Mouse (Mus musculus): ENCODE results near the gene Mmp14. TPM values are rescaled to one million over a fixed set of nuclear protein-coding genes. Genes with fewer than 3 reads are reported as not detected.

Mmp14 gene
- 49.4 and 53.7 TPM in 2 replicates for polyA plus RNA-seq (2015; fragmentation: Nextera tagmentation; extraction: Ambion mirVana)

DNA sequence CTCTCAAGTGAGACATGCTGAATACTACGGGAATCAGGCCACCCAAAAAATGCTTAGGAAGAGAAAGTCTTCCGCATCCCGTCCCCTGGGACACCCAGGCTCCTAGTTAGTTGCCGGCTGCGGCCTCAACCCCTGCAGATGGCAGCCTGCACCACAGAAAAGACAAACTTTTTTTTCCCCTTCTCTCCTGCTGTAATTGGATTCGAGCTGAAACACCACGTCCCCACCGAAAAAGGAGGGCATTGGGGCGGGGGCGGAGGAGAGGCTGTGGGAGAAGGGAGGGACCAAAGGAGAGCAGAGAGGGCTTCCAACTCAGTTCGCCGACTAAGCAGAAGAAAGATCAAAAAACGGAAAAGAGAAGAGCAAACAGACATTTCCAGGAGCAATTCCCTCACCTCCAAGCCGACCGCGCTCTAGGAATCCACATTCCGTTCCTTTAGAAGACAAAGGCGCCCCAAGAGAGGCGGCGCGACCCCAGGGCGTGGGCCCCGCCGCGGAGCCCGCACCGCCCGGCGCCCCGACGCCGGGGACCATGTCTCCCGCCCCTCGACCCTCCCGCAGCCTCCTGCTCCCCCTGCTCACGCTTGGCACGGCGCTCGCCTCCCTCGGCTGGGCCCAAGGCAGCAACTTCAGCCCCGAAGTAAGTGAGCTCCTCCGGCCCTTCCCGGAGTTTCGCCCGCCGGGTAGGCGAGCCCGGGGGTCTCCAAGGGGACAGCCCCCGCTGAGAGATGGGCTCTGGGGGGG lies at the start of gene Mmp14:
Mmp14 (plus strand) TSS at position 279 of the 744 bp plus-strand sequence.
- peak within 1 kb of the TSS; percentile 94 for H3K4me2 ChIP-seq (replicated peaks; ENCODE audit: low read depth)
- peak within 1 kb of the TSS; percentile 91 for H3K9ac ChIP-seq (ENCODE audit: low read depth, low read length)
- H3K27ac ChIP-seq (ENCODE audit: low read depth, low read length): peak within 1 kb of the TSS; percentile 92
- H3K4me3 ChIP-seq (ENCODE audit: low read depth, low read length): peak within 1 kb of the TSS; percentile 85
- peaks cover 14% of the 10 kb centered on the region for H3K36me3 ChIP-seq (ENCODE audit: control insufficient read depth, insufficient read depth)
- H3K4me1 ChIP-seq (replicated peaks; ENCODE audit: control insufficient read depth, insufficient read depth, low read length): peaks cover 6% of the 10 kb centered on the region
- peak; percentile 61 for TF ChIP-seq CTCF (IDR thresholded peaks at IDR 0.05; ENCODE audit: low read depth)
- no peak for ATAC-seq
- H3K9me3 ChIP-seq (ENCODE audit: control insufficient read depth): no peaks in the 10 kb centered on the region
- no peaks in the 10 kb centered on the region for H3K27me3 ChIP-seq (replicated peaks; ENCODE audit: control insufficient read depth, insufficient read depth, low read length)
- 1% methylated on average over 47 of the region's 49 CpGs for WGBS

DNA sequence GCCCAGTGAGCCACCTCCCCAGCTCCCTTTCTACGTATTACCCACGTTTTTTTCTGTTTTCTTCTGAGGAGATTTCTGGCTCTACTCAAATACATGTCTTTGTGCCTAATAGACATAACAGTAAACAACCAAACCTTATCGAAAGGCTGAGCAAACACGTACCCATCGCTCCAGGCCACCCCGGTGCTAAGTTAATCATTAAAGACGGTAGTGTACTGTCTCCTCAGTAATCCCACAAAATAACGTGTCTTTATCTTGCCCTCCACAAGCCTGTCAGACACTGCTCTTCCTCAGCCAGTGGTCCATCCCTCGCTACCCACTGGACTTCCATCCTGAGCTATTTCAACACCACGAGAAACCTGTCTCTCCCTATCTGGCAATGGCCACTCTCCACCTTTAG lies 49.6 kb upstream of the Mmp14 start:
- Histone ChIP-seq H3K4me2 (replicated peaks; ENCODE audit: low read depth) (peak overlapping the region; percentile 4), H3K27me3 (replicated peaks; ENCODE audit: control insufficient read depth, insufficient read depth, low read length) (no peaks in the 10 kb centered on the region), H3K9ac (ENCODE audit: low read depth, low read length) (no peak overlapping the region), H3K4me3 (ENCODE audit: low read depth, low read length) (no peak overlapping the region), H3K4me1 (replicated peaks; ENCODE audit: control insufficient read depth, insufficient read depth, low read length) (peaks cover 16% of the 10 kb centered on the region; the same call in 1 of the 2 replicates), H3K9me3 (ENCODE audit: control insufficient read depth) (no peaks in the 10 kb centered on the region), H3K27ac (ENCODE audit: low read depth, low read length) (peak overlapping the region; percentile 85), H3K36me3 (ENCODE audit: control insufficient read depth, insufficient read depth) (peaks cover 7% of the 10 kb centered on the region; the same call in 1 of the 2 replicates)
- 35% methylated on average over 10 of the region's 10 CpGs for WGBS
- TF ChIP-seq CTCF (IDR thresholded peaks at IDR 0.05; ENCODE audit: low read depth): no peak
- ATAC-seq: peak; percentile 23; the same call in 1 of the 2 replicates

DNA sequence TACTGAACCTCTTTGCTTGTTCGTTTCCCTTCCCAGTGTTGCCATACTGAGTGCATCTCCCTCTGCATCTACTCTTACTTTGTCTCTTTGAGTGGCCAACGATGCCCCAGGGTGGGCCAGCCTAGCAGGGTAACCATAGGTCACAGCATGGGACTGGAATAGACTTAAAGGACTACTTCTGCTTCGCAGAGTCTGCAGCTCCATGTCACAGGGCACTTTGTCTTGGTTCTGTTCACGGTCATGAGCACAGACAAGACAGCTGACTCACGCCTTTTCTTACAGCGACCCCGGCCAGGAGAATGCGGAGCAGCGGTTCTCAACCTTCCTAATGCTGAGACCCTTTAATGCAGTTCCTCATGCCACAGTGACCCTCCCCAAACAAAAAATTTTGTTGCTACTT lies 48.8 kb upstream of the Mmp14 start:
- Histone ChIP-seq H3K4me1 (replicated peaks; ENCODE audit: control insufficient read depth, insufficient read depth, low read length) (peaks cover 17% of the 10 kb centered on the region; the same call in 1 of the 2 replicates), H3K4me3 (ENCODE audit: low read depth, low read length) (no peak overlapping the region), H3K4me2 (replicated peaks; ENCODE audit: low read depth) (peak overlapping the region; percentile 37; the same call in 1 of the 2 replicates), H3K9me3 (ENCODE audit: control insufficient read depth) (no peaks in the 10 kb centered on the region), H3K9ac (ENCODE audit: low read depth, low read length) (no peak overlapping the region), H3K36me3 (ENCODE audit: control insufficient read depth, insufficient read depth) (peaks cover 10% of the 10 kb centered on the region; the same call in 1 of the 2 replicates), H3K27me3 (replicated peaks; ENCODE audit: control insufficient read depth, insufficient read depth, low read length) (no peaks in the 10 kb centered on the region), H3K27ac (ENCODE audit: low read depth, low read length) (peak overlapping the region; percentile 85)
- WGBS: 70% methylated on average over 9 of the region's 9 CpGs
- no peak for TF ChIP-seq CTCF (IDR thresholded peaks at IDR 0.05; ENCODE audit: low read depth)
- no peak for ATAC-seq

GRCm38 (mm10) chr14:54383355-54383771 lies 48.0 kb upstream of the Mmp14 start:
- no peaks in the 10 kb centered on the region for H3K9me3 ChIP-seq (ENCODE audit: control insufficient read depth)
- 11% methylated on average over 4 of the region's 4 CpGs for WGBS
- peak overlapping the region; percentile 37; the same call in 1 of the 2 replicates for H3K4me2 ChIP-seq (replicated peaks; ENCODE audit: low read depth)
- peaks cover 17% of the 10 kb centered on the region; the same call in 1 of the 2 replicates for H3K4me1 ChIP-seq (replicated peaks; ENCODE audit: control insufficient read depth, insufficient read depth, low read length)
- no peak overlapping the region for H3K4me3 ChIP-seq (ENCODE audit: low read depth, low read length)
- H3K36me3 ChIP-seq (ENCODE audit: control insufficient read depth, insufficient read depth): 0 out of 2 replicates have a peak, but pooled peaks cover 4% of the 10 kb centered on the region
- H3K27ac ChIP-seq (ENCODE audit: low read depth, low read length): peak overlapping the region; percentile 85
- no peak overlapping the region for H3K9ac ChIP-seq (ENCODE audit: low read depth, low read length)
- no peak for TF ChIP-seq CTCF (IDR thresholded peaks at IDR 0.05; ENCODE audit: low read depth)
- no peaks in the 10 kb centered on the region for H3K27me3 ChIP-seq (replicated peaks; ENCODE audit: control insufficient read depth, insufficient read depth, low read length)
- peak; percentile 37 for ATAC-seq

DNA sequence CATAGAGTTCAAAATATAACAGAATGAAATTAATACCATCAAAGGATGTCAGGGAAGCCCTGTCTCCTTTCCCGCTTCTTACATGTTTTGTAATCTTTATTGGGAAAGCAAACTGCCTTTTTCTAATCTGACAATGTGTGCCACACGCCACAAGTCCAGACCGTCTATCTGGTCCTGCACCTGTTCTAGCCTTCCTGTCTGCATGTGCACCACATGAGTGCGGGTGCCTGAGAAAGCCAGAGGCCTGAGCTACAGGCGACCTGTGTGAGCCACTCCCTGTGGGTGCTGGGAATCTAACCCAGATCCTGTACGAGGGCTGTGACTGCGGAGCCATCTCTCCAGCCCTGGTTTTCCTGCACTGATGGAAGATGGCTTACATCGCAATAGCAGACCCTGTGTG lies 47.0 kb upstream of the Mmp14 start:
- ATAC-seq: no peak
- WGBS: 68% methylated on average over 8 of the region's 8 CpGs
- no peaks in the 10 kb centered on the region for H3K27me3 ChIP-seq (replicated peaks; ENCODE audit: control insufficient read depth, insufficient read depth, low read length)
- 0 out of 2 replicates have a peak, but pooled peaks cover 4% of the 10 kb centered on the region for H3K36me3 ChIP-seq (ENCODE audit: control insufficient read depth, insufficient read depth)
- no peaks in the 10 kb centered on the region for H3K9me3 ChIP-seq (ENCODE audit: control insufficient read depth)
- H3K4me2 ChIP-seq (replicated peaks; ENCODE audit: low read depth): no peak overlapping the region
- H3K4me1 ChIP-seq (replicated peaks; ENCODE audit: control insufficient read depth, insufficient read depth, low read length): peaks cover 21% of the 10 kb centered on the region; the same call in 1 of the 2 replicates
- no peak for TF ChIP-seq CTCF (IDR thresholded peaks at IDR 0.05; ENCODE audit: low read depth)
- H3K4me3 ChIP-seq (ENCODE audit: low read depth, low read length): no peak overlapping the region
- H3K9ac ChIP-seq (ENCODE audit: low read depth, low read length): no peak overlapping the region
- H3K27ac ChIP-seq (ENCODE audit: low read depth, low read length): peak overlapping the region; percentile 85

GRCm38 (mm10) chr14:54385968-54386618 lies 45.3 kb upstream of the Mmp14 start:
- peaks cover 18% of the 10 kb centered on the region; the same call in 1 of the 2 replicates for H3K4me1 ChIP-seq (replicated peaks; ENCODE audit: control insufficient read depth, insufficient read depth, low read length)
- H3K4me2 ChIP-seq (replicated peaks; ENCODE audit: low read depth): no peak overlapping the region
- no peak overlapping the region for H3K4me3 ChIP-seq (ENCODE audit: low read depth, low read length)
- peak; percentile 58 for ATAC-seq
- H3K27me3 ChIP-seq (replicated peaks; ENCODE audit: control insufficient read depth, insufficient read depth, low read length): no peaks in the 10 kb centered on the region
- H3K9ac ChIP-seq (ENCODE audit: low read depth, low read length): 0 out of 2 replicates have a peak overlapping the region, but pooled peaks have one; percentile 0
- TF ChIP-seq CTCF (IDR thresholded peaks at IDR 0.05; ENCODE audit: low read depth): no peak
- H3K36me3 ChIP-seq (ENCODE audit: control insufficient read depth, insufficient read depth): 0 out of 2 replicates have a peak, but pooled peaks cover 4% of the 10 kb centered on the region
- WGBS: 50% methylated on average over 7 of the region's 7 CpGs
- H3K9me3 ChIP-seq (ENCODE audit: control insufficient read depth): no peaks in the 10 kb centered on the region
- peak overlapping the region; percentile 86 for H3K27ac ChIP-seq (ENCODE audit: low read depth, low read length)

Data from intestine, postnatal 0 days (tissue).